Mouse (Mus musculus) gastrocnemius, postnatal 10 days (tissue): ENCODE data around the gene Sox6. TPM values are rescaled to one million over a fixed set of nuclear protein-coding genes. Genes with fewer than 3 reads are reported as not detected.
"Not testable (repeated sequence)": the region's sequence is repeated elsewhere in the genome, so short reads cannot be mapped to it uniquely, and the experiment has no call there.

ENCODE experiments used
- DNase-seq: peaks from one replicate; pipeline ENCODE4 v3.0.0; 2021; ENCODE audit warnings: mixed read lengths
- total RNA-seq, 2 experiments: library from RNA; stranded (reverse); gene quantifications; 2 replicates each; pipeline ENCODE4 v1.2.3; 2021

Sox6 gene
- total RNA-seq, 2 experiments from 2014 or later, result 110 TPM

- DNase-seq, result no peak
Measured at GRCm38 (mm10) chr7:115645971-115646447, 392.6 kb downstream of the Sox6 start.

- DNase-seq, result no peak
Measured at GRCm38 (mm10) chr7:115645272-115645970, 393.2 kb downstream of the Sox6 start.

- no peak for DNase-seq
Measured at GRCm38 (mm10) chr7:115630691-115631090, 407.9 kb downstream of the Sox6 start.

GRCm38 (mm10) chr7:115630287-115630686, 408.3 kb downstream of the Sox6 start:
- no peak for DNase-seq

GRCm38 (mm10) chr7:115628766-115629165, 409.8 kb downstream of the Sox6 start:
- no peak for DNase-seq

GRCm38 (mm10) chr7:115625956-115626355, 412.6 kb downstream of the Sox6 start:
- DNase-seq, result no peak

- DNase-seq, result no peak
Measured at GRCm38 (mm10) chr7:115624907-115625552, 413.6 kb downstream of the Sox6 start.

- DNase-seq, result no peak
Measured at GRCm38 (mm10) chr7:115624451-115624850, 414.1 kb downstream of the Sox6 start.

- DNase-seq, result no peak
Measured at GRCm38 (mm10) chr7:115615697-115616237, 422.8 kb downstream of the Sox6 start.

GRCm38 (mm10) chr7:115607485-115607884, 431.1 kb downstream of the Sox6 start:
- DNase-seq, result no peak

GRCm38 (mm10) chr7:115606125-115606524, 432.5 kb downstream of the Sox6 start:
- not testable (repeated sequence) for DNase-seq

- DNase-seq, result no peak
Measured at GRCm38 (mm10) chr7:115604883-115605282, 433.7 kb downstream of the Sox6 start.

GRCm38 (mm10) chr7:115597376-115597775, 441.2 kb downstream of the Sox6 start:
- DNase-seq, result peak; percentile 4

GRCm38 (mm10) chr7:115580461-115580860, 458.1 kb downstream of the Sox6 start:
- no peak for DNase-seq

GRCm38 (mm10) chr7:115579826-115580225, 458.8 kb downstream of the Sox6 start:
- no peak for DNase-seq

GRCm38 (mm10) chr7:115576387-115576786, 462.2 kb downstream of the Sox6 start:
- DNase-seq, result no peak

GRCm38 (mm10) chr7:115574834-115575233, 463.8 kb downstream of the Sox6 start:
- DNase-seq, result no peak

GRCm38 (mm10) chr7:115568821-115569240, 469.8 kb downstream of the Sox6 start:
- peak; percentile 18 for DNase-seq

GRCm38 (mm10) chr7:115568301-115568700, 470.3 kb downstream of the Sox6 start:
- no peak for DNase-seq

GRCm38 (mm10) chr7:115566818-115567217, 471.8 kb downstream of the Sox6 start:
- no peak for DNase-seq

GRCm38 (mm10) chr7:115565060-115565426, 473.6 kb downstream of the Sox6 start:
- DNase-seq, result no peak

- no peak for DNase-seq
Measured at GRCm38 (mm10) chr7:115564359-115565059, 474.1 kb downstream of the Sox6 start.

- DNase-seq, result no peak
Measured at GRCm38 (mm10) chr7:115556677-115557076, 481.9 kb downstream of the Sox6 start.
